Mouse (Mus musculus) limb, embryonic 11.5 days (tissue): ENCODE data around the gene Lta. TPM values are rescaled to one million over a fixed set of nuclear protein-coding genes. Genes with fewer than 3 reads are reported as not detected.

ENCODE experiments used
- ATAC-seq: fragments of 200-750 bp; cut with Nextera tagmentation; 2 replicates; pipeline ENCODE4 v1.8.0; 2017; ENCODE audit warnings: low read depth; ENCODE audit not compliant: insufficient number of reproducible peaks, low FRiP score, low TSS enrichment
- DNase-seq: peaks from one replicate; pipeline ENCODE4 v3.0.0-alpha.2; 2015; ENCODE audit warnings: low spot score
- H3K27ac ChIP-seq: fragments of 300-500 bp; sonication (generic); replicated peaks from 2 replicates; pipeline ENCODE4 v1.5.1; 2014; ENCODE audit warnings: low read depth, mild to moderate bottlenecking, low read length
- H3K27me3 ChIP-seq: fragments of 300-500 bp; sonication (generic); 2 replicates; pipeline ENCODE4 v1.6.1; 2014; ENCODE audit warnings: mild to moderate bottlenecking, low read length, mixed read lengths; ENCODE audit not compliant: control insufficient read depth, insufficient read depth
- H3K36me3 ChIP-seq: fragments of 300-500 bp; sonication (generic); 2 replicates; pipeline ENCODE4 v1.6.1; 2014; ENCODE audit warnings: mild to moderate bottlenecking, low read length, moderate library complexity, mixed read lengths; ENCODE audit not compliant: control insufficient read depth, insufficient read depth
- H3K4me1 ChIP-seq: fragments of 300-500 bp; sonication (generic); 2 replicates; pipeline ENCODE4 v1.6.1; 2014; ENCODE audit warnings: low read length, mixed read lengths; ENCODE audit not compliant: control insufficient read depth, insufficient read depth
- H3K4me2 ChIP-seq: fragments of 300-500 bp; sonication (generic); 2 replicates; pipeline ENCODE4 v1.6.1; 2014; ENCODE audit warnings: low read depth, mild to moderate bottlenecking, moderate library complexity; ENCODE audit not compliant: severe bottlenecking
- H3K4me3 ChIP-seq: fragments of 300-500 bp; sonication (generic); 2 replicates; pipeline ENCODE4 v1.5.1; 2014; ENCODE audit warnings: low read depth, low read length
- H3K9ac ChIP-seq: fragments of 300-500 bp; sonication (generic); 2 replicates; pipeline ENCODE4 v1.6.1; 2014; ENCODE audit warnings: mild to moderate bottlenecking, low read length
- H3K9me3 ChIP-seq: fragments of 300-500 bp; sonication (generic); 2 replicates; pipeline ENCODE4 v1.6.1; 2016; ENCODE audit warnings: low read length; ENCODE audit not compliant: control insufficient read depth
- WGBS: fragments of 180-500 bp; shearing (Covaris S2); extraction: QIAGEN DNeasy Blood & Tissue Kit; methylation state at CpG from one replicate; pipeline ENCODE4 v1.1.7; 2014; 5-methylcytosine and 5-hydroxymethylcytosine counted together
- polyA plus RNA-seq: library from polyadenylated mRNA; unstranded; fragments of >200 nt; fragmentation: Nextera tagmentation; extraction: Ambion mirVana; gene quantifications from 2 replicates; pipeline ENCODE4 v1.2.1, GENCODE M21; 2014

The Lta gene
- polyA plus RNA-seq, 1 experiment from 2014 or later: 0.11 TPM

- H3K4me2 ChIP-seq: no peak overlapping the region
- H3K4me3 ChIP-seq: no peak overlapping the region
- no peaks in the 10 kb centered on the region for H3K9me3 ChIP-seq
- 52% methylated on average over 8 of the region's 8 CpGs for WGBS
- H3K4me1 ChIP-seq: no peaks in the 10 kb centered on the region
- no peaks in the 10 kb centered on the region for H3K27me3 ChIP-seq
- no peak for ATAC-seq
- no peak overlapping the region for H3K27ac ChIP-seq
- no peaks in the 10 kb centered on the region for H3K36me3 ChIP-seq
- H3K9ac ChIP-seq: peak overlapping the region; percentile 27; the same call in 1 of the 2 replicates
- no peak for DNase-seq
Observed at GRCm38 (mm10) chr17:35174201-35174977, 30.8 kb downstream of the Lta start.

- no peaks in the 10 kb centered on the region for H3K4me1 ChIP-seq
- H3K27ac ChIP-seq: no peak overlapping the region; the same call in 1 of the 2 replicates
- no peak overlapping the region for H3K9ac ChIP-seq
- no peak for ATAC-seq
- H3K4me3 ChIP-seq: no peak overlapping the region
- no peaks in the 10 kb centered on the region for H3K27me3 ChIP-seq
- DNase-seq: no peak
- H3K4me2 ChIP-seq: no peak overlapping the region
- H3K36me3 ChIP-seq: no peaks in the 10 kb centered on the region
- no peaks in the 10 kb centered on the region for H3K9me3 ChIP-seq
- WGBS: 61% methylated on average over 3 of the region's 3 CpGs
Observed at GRCm38 (mm10) chr17:35173329-35173728, 31.8 kb downstream of the Lta start.

- no peak overlapping the region for H3K4me3 ChIP-seq
- H3K27ac ChIP-seq: no peak overlapping the region
- no peak for ATAC-seq
Observed at GRCm38 (mm10) chr17:35172445-35173234, 32.5 kb downstream of the Lta start.

GRCm38 (mm10) chr17:35168541-35169207 is 36.5 kb downstream of the Lta start:
- 24% methylated on average over 4 of the region's 4 CpGs for WGBS
- Histone ChIP-seq H3K4me3 (no peak overlapping the region), H3K27ac (no peak overlapping the region)

More at GRCm38 (mm10) chr17:35172445-35173234, 32.5 kb downstream of the Lta start:
- Histone ChIP-seq H3K4me1 (no peaks in the 10 kb centered on the region), H3K36me3 (no peaks in the 10 kb centered on the region), H3K4me2 (no peak overlapping the region), H3K9me3 (no peaks in the 10 kb centered on the region), H3K27me3 (no peaks in the 10 kb centered on the region), H3K9ac (no peak overlapping the region)
- DNase-seq: no peak
- WGBS: 71% methylated on average over 11 of the region's 11 CpGs

GRCm38 (mm10) chr17:35167794-35168193 is 37.4 kb downstream of the Lta start:
- Histone ChIP-seq H3K4me1 (peaks cover 5% of the 10 kb centered on the region; the same call in 1 of the 2 replicates), H3K4me2 (no peak overlapping the region), H3K27me3 (no peaks in the 10 kb centered on the region), H3K4me3 (no peak overlapping the region), H3K27ac (no peak overlapping the region), H3K9ac (no peak overlapping the region), H3K9me3 (no peaks in the 10 kb centered on the region), H3K36me3 (no peaks in the 10 kb centered on the region)
- DNase-seq: no peak
- no peak for ATAC-seq
- 84% methylated on average over 7 of the region's 7 CpGs for WGBS

More at GRCm38 (mm10) chr17:35168541-35169207, 36.5 kb downstream of the Lta start:
- no peak overlapping the region for H3K4me2 ChIP-seq
- H3K4me1 ChIP-seq: 0 out of 2 replicates have a peak, but pooled peaks cover 5% of the 10 kb centered on the region
- H3K9me3 ChIP-seq: no peaks in the 10 kb centered on the region
- no peaks in the 10 kb centered on the region for H3K27me3 ChIP-seq
- no peaks in the 10 kb centered on the region for H3K36me3 ChIP-seq
- ATAC-seq (no peak), DNase-seq (no peak)
- H3K9ac ChIP-seq: no peak overlapping the region

- Histone ChIP-seq H3K36me3 (peaks cover 7% of the 10 kb centered on the region), H3K4me1 (peaks cover 11% of the 10 kb centered on the region; the same call in 1 of the 2 replicates), H3K4me3 (0 out of 2 replicates have a peak overlapping the region, but pooled peaks have one; percentile 100), H3K27ac (no peak overlapping the region), H3K27me3 (no peaks in the 10 kb centered on the region), H3K9ac (no peak overlapping the region; the same call in 1 of the 2 replicates), H3K4me2 (peak overlapping the region; percentile 55; the same call in 1 of the 2 replicates), H3K9me3 (no peaks in the 10 kb centered on the region)
- ATAC-seq (no peak), DNase-seq (peak; percentile 70)
- WGBS: 71% methylated on average over 8 of the region's 8 CpGs
Observed at GRCm38 (mm10) chr17:35166352-35167035, 38.7 kb downstream of the Lta start.

- DNase-seq (no peak), ATAC-seq (no peak)
- H3K9ac ChIP-seq: peak overlapping the region; percentile 57
- H3K9me3 ChIP-seq: no peaks in the 10 kb centered on the region
- H3K27ac ChIP-seq: peak overlapping the region; percentile 91
- H3K4me3 ChIP-seq: peak overlapping the region; percentile 100
- no peaks in the 10 kb centered on the region for H3K27me3 ChIP-seq
- H3K4me1 ChIP-seq: peaks cover 11% of the 10 kb centered on the region; the same call in 1 of the 2 replicates
- H3K4me2 ChIP-seq: peak overlapping the region; percentile 55
- H3K36me3 ChIP-seq: peaks cover 16% of the 10 kb centered on the region
- 27% methylated on average over 12 of the region's 12 CpGs for WGBS
Observed at GRCm38 (mm10) chr17:35165451-35166155, 39.5 kb downstream of the Lta start.
